Mouse (Mus musculus): Measurements from ENCODE around the gene C330007P06Rik. TPM values are rescaled to one million over a fixed set of nuclear protein-coding genes. Genes with fewer than 3 reads are reported as not detected.

Gene C330007P06Rik
- polyA plus RNA-seq, 1 experiment from 2014 or later, result 27.5 TPM

GRCm38 (mm10) chrX:36795424-36796162 lies 78.3 kb downstream of the C330007P06Rik start, which contains the start of gene Slc25a5:
Gene Slc25a5 (plus strand): TSS chrX:36795651.
- peak; percentile 97 for ATAC-seq (ENCODE audit: low read depth)
- Histone ChIP-seq H3K4me2 (ENCODE audit: low read depth, low read length) (peak within 1 kb of the TSS; percentile 47), H3K27me3 (ENCODE audit: control insufficient read depth, insufficient read depth, low read length) (no peaks in the 10 kb centered on the region), H3K9ac (replicated peaks; ENCODE audit: low read depth, low read length) (peak within 1 kb of the TSS; percentile 71), H3K36me3 (ENCODE audit: control insufficient read depth, insufficient read depth, low read length) (0 out of 2 replicates have a peak, but pooled peaks cover 8% of the 10 kb centered on the region), H3K9me3 (ENCODE audit: control insufficient read depth, low read length) (no peaks in the 10 kb centered on the region), H3K4me3 (ENCODE audit: low read depth, low read length) (peak within 1 kb of the TSS; percentile 54), H3K4me1 (ENCODE audit: control insufficient read depth, insufficient read depth, low read length) (no peaks in the 10 kb centered on the region), H3K27ac (ENCODE audit: low read depth, low read length) (peak within 1 kb of the TSS; percentile 87)
- WGBS, result 15% methylated on average over 40 of the region's 41 CpGs

- H3K27ac ChIP-seq (ENCODE audit: low read depth, low read length), result no peak overlapping the region
- H3K9ac ChIP-seq (replicated peaks; ENCODE audit: low read depth, low read length), result no peak overlapping the region
- no peaks in the 10 kb centered on the region for H3K9me3 ChIP-seq (ENCODE audit: control insufficient read depth, low read length)
- no peaks in the 10 kb centered on the region for H3K27me3 ChIP-seq (ENCODE audit: control insufficient read depth, insufficient read depth, low read length)
- ATAC-seq (ENCODE audit: low read depth), result no peak
- no peak overlapping the region for H3K4me2 ChIP-seq (ENCODE audit: low read depth, low read length)
- no peak overlapping the region for H3K4me3 ChIP-seq (ENCODE audit: low read depth, low read length)
- H3K4me1 ChIP-seq (ENCODE audit: control insufficient read depth, insufficient read depth, low read length), result no peaks in the 10 kb centered on the region
- 61% methylated on average over 5 of the region's 5 CpGs for WGBS
- H3K36me3 ChIP-seq (ENCODE audit: control insufficient read depth, insufficient read depth, low read length), result 0 out of 2 replicates have a peak, but pooled peaks cover 8% of the 10 kb centered on the region
Observed at GRCm38 (mm10) chrX:36794571-36794970, 79.3 kb downstream of the C330007P06Rik start.

GRCm38 (mm10) chrX:36789360-36789759 lies 84.6 kb downstream of the C330007P06Rik start:
- no peak for ATAC-seq (ENCODE audit: low read depth)
- no peaks in the 10 kb centered on the region for H3K27me3 ChIP-seq (ENCODE audit: control insufficient read depth, insufficient read depth, low read length)
- no peak overlapping the region for H3K9ac ChIP-seq (replicated peaks; ENCODE audit: low read depth, low read length)
- 69% methylated on average over 4 of the region's 4 CpGs for WGBS
- H3K4me1 ChIP-seq (ENCODE audit: control insufficient read depth, insufficient read depth, low read length), result no peaks in the 10 kb centered on the region
- no peak overlapping the region for H3K27ac ChIP-seq (ENCODE audit: low read depth, low read length)
- H3K4me2 ChIP-seq (ENCODE audit: low read depth, low read length), result no peak overlapping the region
- H3K4me3 ChIP-seq (ENCODE audit: low read depth, low read length), result no peak overlapping the region
- H3K36me3 ChIP-seq (ENCODE audit: control insufficient read depth, insufficient read depth, low read length), result no peaks in the 10 kb centered on the region
- H3K9me3 ChIP-seq (ENCODE audit: control insufficient read depth, low read length), result no peaks in the 10 kb centered on the region

DNA sequence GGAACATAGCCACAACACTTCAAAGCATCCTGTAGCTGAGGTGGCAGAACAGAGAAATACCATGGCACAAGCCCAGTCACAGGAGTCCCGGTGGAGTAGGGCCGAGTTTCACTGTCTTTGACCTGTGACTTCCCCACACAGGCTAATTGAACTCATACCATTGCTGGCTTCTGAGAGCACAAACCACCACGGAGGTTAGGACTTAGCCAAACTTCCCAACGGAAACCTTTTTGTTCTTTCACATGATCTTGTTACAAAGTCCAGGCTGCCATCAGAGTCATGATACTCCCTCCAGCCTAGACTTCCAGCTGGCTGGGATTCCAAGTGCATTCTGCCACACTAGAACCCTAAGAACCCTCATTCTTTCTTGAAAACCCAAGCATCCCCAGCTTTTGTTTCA lies 96.2 kb downstream of the C330007P06Rik start:
- H3K4me3 ChIP-seq (ENCODE audit: low read depth, low read length), result no peak overlapping the region
- H3K27ac ChIP-seq (ENCODE audit: low read depth, low read length), result no peak overlapping the region
- H3K4me1 ChIP-seq (ENCODE audit: control insufficient read depth, insufficient read depth, low read length), result no peaks in the 10 kb centered on the region
- no peak overlapping the region for H3K4me2 ChIP-seq (ENCODE audit: low read depth, low read length)
- WGBS, result 81% methylated on average over 4 of the region's 4 CpGs
- H3K9ac ChIP-seq (replicated peaks; ENCODE audit: low read depth, low read length), result no peak overlapping the region
- no peaks in the 10 kb centered on the region for H3K9me3 ChIP-seq (ENCODE audit: control insufficient read depth, low read length)
- H3K36me3 ChIP-seq (ENCODE audit: control insufficient read depth, insufficient read depth, low read length), result no peaks in the 10 kb centered on the region
- no peaks in the 10 kb centered on the region for H3K27me3 ChIP-seq (ENCODE audit: control insufficient read depth, insufficient read depth, low read length)
- ATAC-seq (ENCODE audit: low read depth), result no peak

GRCm38 (mm10) chrX:36775520-36775919 lies 98.4 kb downstream of the C330007P06Rik start:
- no peak overlapping the region for H3K27ac ChIP-seq (ENCODE audit: low read depth, low read length)
- 84% methylated on average over 5 of the region's 5 CpGs for WGBS

More at GRCm38 (mm10) chrX:36775520-36775919, 98.4 kb downstream of the C330007P06Rik start:
- Histone ChIP-seq H3K36me3 (ENCODE audit: control insufficient read depth, insufficient read depth, low read length) (no peaks in the 10 kb centered on the region), H3K9me3 (ENCODE audit: control insufficient read depth, low read length) (no peaks in the 10 kb centered on the region), H3K4me2 (ENCODE audit: low read depth, low read length) (no peak overlapping the region), H3K9ac (replicated peaks; ENCODE audit: low read depth, low read length) (no peak overlapping the region), H3K4me1 (ENCODE audit: control insufficient read depth, insufficient read depth, low read length) (no peaks in the 10 kb centered on the region), H3K4me3 (ENCODE audit: low read depth, low read length) (no peak overlapping the region), H3K27me3 (ENCODE audit: control insufficient read depth, insufficient read depth, low read length) (no peaks in the 10 kb centered on the region)
- ATAC-seq (ENCODE audit: low read depth), result no peak

Other genes with a start within 250 kb of the C330007P06Rik start
- gene Akap17b, start 228.7 kb downstream of the C330007P06Rik start, polyA plus RNA-seq (2014; fragmentation: Nextera tagmentation; extraction: Ambion mirVana), result 7.3 and 8.0 TPM in 2 replicates
- gene Slc25a43, start 130.5 kb downstream of the C330007P06Rik start, polyA plus RNA-seq (2014; fragmentation: Nextera tagmentation; extraction: Ambion mirVana), result 0.59 and 1.0 TPM in 2 replicates
- gene Slc25a5, start 78.5 kb downstream of the C330007P06Rik start, polyA plus RNA-seq (2014; fragmentation: Nextera tagmentation; extraction: Ambion mirVana), result 544 and 575 TPM in 2 replicates
- gene Ube2a, start 211 bp downstream of the C330007P06Rik start, polyA plus RNA-seq (2014; fragmentation: Nextera tagmentation; extraction: Ambion mirVana), result 129 and 134 TPM in 2 replicates
- 21.4 and 25.6 TPM in 2 replicates for gene Nkrf, start 28.8 kb upstream of the C330007P06Rik start, polyA plus RNA-seq (2014; fragmentation: Nextera tagmentation; extraction: Ambion mirVana)
- 79.6 and 82.8 TPM in 2 replicates for gene Sept6, start 117.7 kb upstream of the C330007P06Rik start, polyA plus RNA-seq (2014; fragmentation: Nextera tagmentation; extraction: Ambion mirVana)
- gene Sowahd, start 174.7 kb upstream of the C330007P06Rik start, polyA plus RNA-seq (2014; fragmentation: Nextera tagmentation; extraction: Ambion mirVana), result not detected in 2 replicates
- gene Rpl39, start 211.3 kb upstream of the C330007P06Rik start, polyA plus RNA-seq (2014; fragmentation: Nextera tagmentation; extraction: Ambion mirVana), result 292 and 307 TPM in 2 replicates
- gene Upf3b, start 236.2 kb upstream of the C330007P06Rik start, polyA plus RNA-seq (2014; fragmentation: Nextera tagmentation; extraction: Ambion mirVana), result 32.4 and 33.6 TPM in 2 replicates